Mouse (Mus musculus) embryo, embryonic 10.5 days (tissue): Measurements from ENCODE around the gene Scyl2.
"Not testable (repeated sequence)": the region's sequence is repeated elsewhere in the genome, so short reads cannot be mapped to it uniquely, and the experiment has no call there.

Experiments
- DNase-seq: peaks from one replicate; pipeline ENCODE4 v3.0.0-alpha.2; 2015; ENCODE audit warnings: low spot score

The Scyl2 gene

DNA sequence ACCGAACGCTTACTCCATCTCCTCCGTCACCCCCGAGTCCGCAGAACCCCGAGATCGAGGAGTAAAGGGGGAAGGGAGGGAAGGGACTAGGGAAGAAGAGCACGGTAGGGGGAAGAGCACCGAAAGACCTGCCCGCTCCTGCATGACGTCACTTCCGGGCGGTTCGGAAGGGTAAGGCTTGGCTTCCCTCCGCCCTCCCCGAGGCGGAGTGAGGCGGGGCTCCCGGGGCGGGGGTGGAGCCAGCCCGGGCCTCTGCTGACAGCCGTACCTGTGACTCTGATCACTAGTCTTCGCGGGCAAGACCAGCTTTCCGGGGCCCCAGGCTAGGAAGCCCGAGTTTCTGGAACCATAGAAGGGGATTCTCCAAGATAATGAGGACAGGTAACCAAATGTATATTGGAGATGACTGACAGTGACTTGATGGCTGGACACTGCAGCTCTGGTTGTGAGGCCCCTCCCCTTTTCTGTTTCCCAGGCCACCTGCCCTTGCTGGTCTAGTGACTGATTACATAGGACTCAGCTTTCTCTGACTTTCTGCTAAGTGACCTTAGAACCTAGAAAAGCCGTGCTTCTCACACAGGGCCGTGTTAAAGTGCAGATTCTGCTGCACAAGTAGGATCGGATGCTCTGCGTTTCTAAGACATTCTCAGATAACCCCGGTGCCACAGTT, at the start of gene Scyl2:
Gene Scyl2 (minus strand): TSS at position 147 of the 670 bp plus-strand sequence.
- DNase-seq: peak; percentile 95

DNA sequence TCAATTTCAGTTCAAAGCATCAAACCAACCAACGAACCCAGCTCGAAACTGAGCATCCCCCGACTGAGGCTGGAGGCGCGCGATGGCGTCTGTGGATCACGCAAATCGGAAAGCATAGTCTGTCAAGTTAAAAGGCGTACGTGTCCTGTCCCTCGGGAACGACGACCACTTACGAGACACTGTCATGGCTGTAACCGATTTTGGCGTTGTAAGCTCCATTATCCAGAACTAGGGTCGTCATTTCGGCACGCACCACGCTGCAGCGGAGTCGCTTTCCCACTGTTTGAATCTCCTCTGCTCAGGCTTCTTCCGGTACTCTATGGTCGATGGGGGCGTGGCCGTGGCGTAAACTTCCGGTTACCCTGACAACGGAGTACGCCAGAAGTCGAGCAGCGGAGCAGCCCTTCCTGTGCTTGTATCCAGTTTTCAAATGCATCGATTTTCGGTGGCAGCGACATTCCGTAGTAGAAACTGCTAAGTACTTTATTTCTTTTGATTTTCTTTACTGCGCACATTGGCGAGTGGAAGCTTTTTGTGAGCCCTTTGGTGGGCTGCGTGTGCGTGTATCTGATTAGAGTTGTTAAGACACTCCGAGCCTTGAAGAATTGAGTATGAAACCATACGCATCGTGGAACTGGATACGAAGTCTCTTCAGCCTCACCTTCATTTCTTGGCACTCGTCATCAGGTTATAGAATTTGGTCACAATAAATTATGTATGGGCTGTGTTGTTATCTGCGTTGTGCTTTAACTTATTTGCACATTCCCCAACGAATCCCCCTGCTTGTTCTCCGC, 46.1 kb upstream of the Scyl2 start, which contains the start of gene Actr6:
Gene Actr6 (minus strand): TSS at position 295 of the 794 bp plus-strand sequence.
- DNase-seq: peak; percentile 98

DNA sequence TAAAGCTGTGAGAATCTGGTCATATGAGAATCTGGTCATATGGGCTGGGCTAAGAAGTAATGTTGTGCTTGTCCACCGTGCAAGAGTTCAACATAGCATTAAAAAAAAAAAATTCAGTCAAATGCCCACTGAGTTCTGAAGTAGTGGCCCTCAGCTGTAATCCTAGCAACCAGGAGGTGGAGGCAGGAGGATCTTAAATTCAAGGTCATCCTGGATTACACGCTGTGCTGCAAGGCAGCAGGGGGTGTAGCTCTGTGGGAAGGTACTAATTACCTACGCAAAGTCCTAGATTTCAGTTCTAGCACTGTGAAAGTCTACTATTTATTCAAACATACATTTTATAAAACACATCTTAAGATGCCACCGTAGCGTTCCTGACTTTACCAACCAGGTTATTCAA, 45.3 kb upstream of the Scyl2 start:
- DNase-seq: no peak

DNA sequence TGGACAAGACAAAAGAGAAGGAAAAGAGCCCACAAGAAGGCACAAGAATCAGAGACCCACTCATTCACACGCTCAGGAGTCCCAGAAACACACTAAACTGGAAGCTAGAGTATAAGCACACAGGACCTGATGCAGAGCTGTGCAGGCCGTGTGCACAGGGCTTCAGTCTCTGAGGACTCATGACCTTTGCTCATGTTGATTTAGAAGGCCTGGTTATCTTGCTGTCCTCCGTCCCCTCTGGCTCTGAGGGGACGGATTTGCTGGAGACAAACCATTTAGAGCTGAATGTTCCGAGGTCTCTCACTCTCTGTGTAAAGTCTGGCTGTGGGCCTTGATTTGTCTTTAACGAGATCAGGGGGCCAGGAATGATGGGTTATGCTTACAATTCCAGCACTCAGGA, 44.3 kb upstream of the Scyl2 start:
- no peak for DNase-seq

DNA sequence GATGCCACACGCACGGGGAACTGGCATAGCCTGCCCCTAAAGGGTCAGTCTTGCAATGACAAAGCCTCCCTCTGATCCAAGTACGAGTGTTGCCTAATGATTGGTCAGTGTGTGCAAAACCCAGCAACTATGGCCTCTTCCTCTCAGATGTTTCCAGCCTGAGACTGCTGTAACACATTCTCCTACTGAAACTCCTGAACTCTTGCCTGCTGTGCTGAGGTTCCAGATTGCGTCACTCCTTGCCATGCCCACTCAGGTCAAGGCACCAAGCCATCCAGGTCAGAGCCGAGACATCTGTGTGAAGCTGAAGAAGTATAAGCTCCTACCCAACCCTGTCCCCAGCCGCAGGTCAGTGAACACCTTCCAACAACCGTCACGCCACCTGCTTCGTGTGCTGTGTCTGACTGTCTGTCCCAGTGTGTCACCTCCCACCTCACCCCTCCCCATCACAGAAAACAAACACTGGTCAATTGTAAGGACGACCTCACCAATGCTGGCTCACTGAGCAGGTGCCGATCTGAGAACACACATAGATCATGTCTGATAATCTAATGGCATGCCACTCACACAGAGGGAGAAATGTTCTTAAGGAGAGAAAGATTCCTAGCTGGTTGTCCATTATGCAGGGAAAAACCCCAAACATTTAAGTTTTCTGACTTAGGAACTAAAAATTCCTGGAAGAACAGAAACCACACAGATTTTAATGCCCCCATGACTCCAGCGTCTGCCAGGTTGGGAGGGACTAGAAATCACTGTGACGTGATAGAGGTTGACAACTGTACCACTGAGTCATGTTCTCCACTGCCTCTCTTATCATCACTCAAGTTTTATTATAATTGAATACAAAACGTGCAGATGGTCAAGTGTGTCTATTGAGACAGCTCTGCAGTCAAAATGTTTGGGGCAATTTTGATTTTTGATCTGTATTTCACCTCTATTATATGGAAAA, 36.4 kb upstream of the Scyl2 start:
- DNase-seq: no peak

DNA sequence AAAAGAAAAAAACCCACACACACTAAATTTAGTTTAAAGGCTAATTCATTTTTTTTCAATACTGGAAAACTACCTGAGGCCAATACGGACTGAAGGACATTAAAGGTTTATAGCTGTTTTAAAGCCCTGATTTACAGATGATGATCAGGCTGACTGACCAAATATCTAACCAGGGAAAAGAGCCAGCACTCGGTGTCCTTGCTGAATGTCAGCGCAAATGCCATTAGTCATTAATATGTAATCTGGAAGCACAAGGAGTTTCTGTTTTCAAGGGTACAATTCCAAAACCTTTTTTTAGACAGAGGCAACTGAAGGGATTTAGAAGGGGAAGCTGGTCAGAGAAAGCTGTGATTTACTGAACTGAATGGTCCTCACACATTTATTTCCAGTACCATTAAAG, 34.7 kb upstream of the Scyl2 start:
- no peak for DNase-seq

DNA sequence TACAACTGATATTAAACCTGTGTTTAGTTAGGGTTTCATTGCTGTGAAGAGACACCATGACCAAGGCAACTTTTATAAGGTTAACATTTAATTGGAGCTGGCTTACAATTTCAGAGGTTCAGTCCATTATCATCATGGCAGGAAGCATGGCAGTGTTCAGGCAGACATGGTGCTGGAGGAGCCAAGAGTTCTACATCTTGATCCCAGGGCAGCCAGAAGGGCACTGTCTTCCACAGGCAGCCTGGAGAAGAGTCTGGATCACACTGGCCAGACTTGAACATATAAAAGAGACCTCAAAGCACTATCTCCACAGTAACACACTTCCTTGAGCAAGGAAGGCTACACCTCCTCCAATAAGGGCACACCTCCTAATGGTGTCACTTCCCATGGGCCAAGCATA, 34.2 kb upstream of the Scyl2 start:
- DNase-seq: no peak

DNA sequence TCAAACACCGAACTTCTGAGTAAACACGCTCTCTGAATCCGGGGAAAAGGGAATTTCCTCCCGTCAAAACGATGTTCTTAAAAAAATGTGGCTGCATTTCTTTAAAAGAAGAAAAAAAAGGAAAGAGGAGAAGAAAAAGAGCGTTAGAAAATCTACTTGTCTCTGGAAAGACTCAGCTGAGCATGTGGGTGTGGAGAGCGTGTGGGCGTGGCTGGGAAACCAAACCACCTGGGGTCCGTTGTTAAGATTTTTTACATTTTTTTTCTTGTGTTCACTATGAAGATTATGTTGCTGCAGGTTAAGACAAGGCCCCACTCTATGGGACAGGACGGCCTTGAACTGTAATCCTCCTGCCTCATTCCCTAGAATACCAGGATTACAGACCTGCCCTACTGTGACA, 28.8 kb upstream of the Scyl2 start:
- no peak for DNase-seq

DNA sequence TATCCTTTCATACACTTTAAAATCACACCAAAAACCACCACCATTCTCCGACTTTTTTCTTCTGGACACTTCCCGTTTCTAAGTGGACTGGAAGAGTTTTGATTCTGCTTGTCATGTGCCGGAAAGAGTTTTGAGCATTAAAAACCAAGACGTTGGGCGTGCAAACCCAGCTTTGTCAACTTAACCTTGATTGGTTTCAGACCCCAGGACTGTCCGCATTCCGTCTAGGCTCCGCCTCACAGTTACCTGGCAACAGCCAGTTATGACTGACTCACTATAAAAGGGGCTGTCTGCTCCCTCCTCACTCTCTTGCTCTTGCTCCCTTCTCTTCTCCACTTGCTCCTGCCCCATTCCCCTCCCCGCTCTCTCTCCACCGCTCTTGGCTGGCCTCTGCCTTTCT, 22.6 kb upstream of the Scyl2 start:
- peak; percentile 40 for DNase-seq

DNA sequence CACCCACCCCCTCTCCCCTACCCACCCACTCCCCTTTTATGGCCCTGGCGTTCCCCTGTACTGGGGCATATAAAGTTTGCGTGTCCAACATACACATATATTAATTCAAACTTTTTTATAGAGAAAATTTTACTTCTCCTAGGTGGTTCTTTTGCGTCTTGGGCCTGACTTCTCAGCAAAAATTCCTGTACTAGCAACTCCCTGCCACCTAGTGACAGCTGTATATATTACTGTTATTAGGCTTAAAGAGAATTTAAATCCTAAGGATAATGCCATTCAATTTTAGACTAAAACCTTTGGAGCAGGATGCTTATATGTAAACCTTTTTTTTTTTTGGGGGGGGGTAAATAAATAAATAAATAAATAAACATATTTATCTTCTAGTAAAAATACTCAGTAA, 21.3 kb upstream of the Scyl2 start:
- DNase-seq: no peak

DNA sequence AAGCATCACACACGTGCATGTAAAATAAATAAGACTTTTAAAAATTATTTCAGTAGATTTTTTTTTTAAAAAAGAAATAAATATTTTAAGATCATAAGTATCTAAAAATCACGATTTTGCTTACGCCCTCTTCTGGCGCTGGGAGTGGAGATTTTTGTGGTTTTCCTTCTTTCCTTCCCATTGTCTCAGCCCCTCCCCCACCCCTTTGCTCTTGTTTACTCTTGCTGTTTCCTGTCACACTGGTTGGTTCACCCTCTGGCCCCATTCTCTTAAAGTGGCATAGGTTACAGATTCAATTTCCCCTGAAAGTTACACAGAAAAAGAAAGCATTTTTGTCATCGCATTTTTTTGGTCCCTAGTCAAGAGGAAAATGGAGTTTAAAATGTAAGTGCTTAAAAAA, 17.0 kb upstream of the Scyl2 start:
- peak; percentile 45 for DNase-seq

DNA sequence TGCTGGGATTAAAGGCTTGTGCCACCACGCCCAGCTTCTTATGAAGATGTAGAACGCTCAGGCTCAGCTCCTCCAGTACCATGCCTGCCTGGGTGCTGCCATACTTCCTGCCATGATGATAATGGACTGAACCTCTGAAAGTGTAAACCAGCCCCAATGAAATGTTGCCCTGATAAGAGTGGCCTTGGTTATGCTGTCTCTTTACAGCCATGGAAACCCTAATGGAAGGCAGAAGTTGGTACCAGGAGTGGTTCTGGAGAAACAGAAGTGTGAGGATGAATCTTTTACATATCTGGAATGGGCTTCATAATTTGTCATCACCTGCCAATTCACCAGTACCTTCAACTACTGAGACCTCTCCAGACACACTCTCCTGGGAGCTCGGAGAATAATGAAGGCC, 11.9 kb upstream of the Scyl2 start:
- no peak for DNase-seq

DNA sequence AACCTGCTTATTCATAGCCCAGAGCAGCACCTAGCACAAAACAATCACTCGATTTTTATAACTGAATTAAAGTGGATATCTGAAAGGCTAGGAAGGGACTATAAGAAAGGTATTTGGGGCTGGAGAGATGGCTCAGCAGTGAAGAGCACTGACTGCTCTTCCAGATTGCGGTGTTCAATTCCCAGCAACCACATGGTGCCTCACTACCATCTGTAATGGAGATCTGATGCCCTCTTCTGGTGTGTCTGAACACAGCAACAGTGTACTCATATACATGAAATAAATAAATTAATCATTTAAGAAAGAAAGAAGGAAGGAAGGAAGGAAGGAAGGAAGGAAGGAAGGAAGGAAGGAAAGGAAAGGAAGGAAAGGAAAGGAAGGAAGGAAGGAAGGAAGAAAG, 10.2 kb upstream of the Scyl2 start:
- not testable (repeated sequence) for DNase-seq

DNA sequence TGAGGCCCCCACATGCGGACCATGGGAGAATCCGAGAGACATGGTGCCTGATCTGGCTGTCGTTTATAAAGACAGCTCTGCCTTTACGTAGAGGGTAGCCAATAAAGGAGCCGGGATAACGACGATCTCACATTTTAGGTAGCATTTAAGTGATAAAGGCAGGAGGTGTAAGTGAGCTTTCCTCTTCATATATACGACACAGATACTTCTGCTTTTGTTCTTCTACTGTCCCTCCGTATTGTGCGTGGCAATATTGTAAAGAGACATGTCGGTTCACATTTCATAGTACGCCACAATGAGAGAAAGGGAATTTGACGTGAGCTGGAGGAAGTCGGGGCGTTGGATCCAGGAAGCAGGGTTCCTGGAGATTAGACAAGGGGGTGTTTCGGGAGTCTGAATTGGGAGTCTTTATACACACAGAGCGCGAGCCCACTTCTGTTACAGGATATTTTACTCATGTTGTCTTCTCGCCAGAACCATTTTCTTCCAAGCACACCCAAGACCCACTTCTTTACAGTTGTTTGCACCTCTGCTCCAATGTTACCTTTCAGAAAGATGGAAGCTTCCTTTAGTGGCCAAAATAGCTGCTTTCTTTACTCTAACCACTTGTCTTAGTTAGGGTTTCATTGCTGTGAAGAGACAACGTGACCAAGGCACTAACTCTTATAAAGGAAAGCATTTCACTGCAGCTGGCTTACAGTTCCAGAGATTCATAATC, 9.3 kb upstream of the Scyl2 start:
- DNase-seq: no peak

DNA sequence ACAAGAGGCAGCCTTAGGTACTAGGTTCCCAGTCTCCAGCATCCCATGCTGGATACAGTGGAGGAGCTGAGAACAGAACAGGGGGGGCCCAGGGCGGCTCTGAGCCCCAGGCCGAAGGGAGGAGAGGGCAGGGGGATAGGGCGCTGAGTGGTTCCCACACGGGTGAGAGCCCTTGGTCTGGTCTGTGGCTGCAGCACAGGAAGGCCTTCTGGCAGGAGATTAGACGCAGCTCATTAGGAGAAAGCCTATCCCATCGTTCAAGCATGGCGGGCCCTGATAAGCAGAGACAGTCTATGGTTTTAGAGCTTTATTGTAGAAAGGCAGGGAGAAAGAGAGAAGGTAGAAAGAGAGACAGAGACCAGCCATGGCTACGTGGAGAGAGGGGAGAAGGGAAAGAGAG, 3.9 kb upstream of the Scyl2 start:
- DNase-seq: no peak

DNA sequence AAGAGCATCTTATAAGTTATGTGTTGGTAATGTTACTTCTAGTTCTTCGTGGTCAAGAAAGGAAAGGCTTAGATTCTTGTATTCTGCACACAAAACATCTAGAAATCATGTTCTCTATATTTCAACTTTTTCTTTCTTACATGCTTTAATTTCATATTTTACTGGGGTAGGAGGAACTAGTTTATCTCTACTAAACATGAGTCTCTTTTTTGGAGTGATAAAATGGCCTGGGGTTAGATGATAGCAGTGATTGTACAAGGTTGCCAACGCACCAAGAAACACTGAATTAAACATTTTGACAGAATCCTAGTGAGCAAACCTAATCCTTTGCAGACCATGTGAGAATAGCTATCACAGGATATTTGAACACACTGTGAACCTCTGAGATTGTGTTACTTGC, 1.4 kb upstream of the Scyl2 start:
- no peak for DNase-seq

DNA sequence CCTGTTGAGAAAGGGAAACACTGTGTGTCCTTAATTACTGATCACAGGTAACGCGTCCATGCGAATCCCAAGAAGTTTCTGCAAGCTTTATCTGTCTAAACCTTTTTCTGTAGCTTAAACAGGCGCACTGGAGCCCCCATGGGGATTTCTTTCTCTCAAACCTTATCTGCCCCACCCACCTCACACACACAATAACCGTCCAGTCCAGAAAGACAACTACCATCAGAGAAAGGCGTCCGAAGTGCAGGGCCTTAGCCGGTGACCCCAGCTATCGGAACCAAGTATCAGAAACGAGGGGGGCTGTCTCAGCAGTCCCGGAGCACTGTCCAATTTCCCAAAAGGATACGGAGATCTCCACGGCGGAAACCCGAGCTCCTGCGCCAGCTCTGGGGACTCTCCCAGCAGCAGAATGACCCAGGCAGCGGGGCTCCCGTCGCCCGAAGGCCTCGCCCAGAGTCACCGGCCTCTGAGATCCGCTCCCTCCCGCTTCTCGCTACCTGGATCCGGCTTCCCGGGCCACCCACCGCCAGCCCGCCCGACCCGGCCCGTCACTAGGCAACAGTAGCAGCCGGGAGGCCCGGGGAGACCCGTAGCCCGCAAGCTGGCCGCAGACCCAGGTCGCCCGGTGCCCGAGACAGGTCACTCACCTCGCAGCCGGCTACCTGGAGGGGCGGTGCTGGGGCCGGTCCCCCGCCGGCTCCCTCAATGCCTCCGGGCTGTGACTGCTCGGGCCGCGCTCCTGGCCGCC, 520 bp downstream of the Scyl2 start:
- peak; percentile 21 for DNase-seq

DNA sequence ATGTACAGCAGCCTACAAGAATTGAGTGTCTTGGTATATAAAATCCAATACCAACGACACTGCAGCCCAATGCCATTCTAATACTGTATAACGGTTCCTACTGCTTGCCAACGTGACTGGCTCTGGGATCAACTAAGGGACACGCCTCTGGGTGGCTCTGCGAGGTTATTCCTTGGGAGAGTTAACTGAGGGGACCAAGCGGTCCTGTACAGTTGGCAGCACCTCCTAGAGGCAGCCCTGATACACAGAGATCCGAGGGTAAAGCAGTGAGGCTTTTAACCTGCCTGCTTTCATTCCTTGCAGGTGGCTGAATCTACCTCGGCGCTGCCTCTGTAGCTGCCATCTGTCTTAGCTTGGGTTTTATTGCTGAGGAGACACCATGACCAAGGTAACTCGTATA, 3.1 kb downstream of the Scyl2 start:
- DNase-seq: no peak

DNA sequence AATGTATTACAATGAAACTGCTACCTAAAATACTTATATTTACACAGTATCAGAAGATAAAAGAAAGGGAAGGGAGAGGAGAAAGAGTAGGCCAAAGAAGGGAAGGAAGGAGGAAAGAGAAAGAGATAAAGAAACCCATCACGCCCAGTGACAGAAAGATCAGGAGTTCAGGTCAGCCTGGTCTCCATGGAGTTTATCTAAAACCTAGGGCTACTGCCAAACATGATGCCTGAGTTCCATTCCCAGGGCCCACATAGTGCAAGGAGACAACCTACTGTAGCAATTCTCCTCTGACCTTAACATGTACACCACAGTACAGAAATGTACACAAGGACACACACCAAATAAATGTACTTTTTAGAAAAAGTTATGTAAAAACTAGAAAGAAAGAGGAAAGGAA, 3.9 kb downstream of the Scyl2 start:
- DNase-seq: no peak

DNA sequence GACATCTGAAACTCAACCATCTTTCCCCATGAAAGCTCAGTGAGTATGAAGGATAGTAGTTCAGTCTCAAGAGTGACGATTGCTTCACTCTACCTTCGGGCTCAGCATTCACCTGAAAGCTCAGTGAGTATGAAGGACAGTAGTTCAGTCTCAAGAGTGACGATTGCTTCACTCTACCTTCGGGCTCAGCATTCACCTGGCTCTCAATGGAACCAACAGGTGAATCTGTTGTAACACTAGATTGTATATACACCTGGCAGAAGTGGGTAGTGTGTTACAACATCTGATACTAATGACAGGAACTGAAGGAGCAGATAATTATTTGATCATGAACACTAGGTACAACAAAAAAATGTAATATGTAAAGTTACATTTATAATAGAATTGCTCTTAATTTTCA, 4.4 kb downstream of the Scyl2 start:
- no peak for DNase-seq

DNA sequence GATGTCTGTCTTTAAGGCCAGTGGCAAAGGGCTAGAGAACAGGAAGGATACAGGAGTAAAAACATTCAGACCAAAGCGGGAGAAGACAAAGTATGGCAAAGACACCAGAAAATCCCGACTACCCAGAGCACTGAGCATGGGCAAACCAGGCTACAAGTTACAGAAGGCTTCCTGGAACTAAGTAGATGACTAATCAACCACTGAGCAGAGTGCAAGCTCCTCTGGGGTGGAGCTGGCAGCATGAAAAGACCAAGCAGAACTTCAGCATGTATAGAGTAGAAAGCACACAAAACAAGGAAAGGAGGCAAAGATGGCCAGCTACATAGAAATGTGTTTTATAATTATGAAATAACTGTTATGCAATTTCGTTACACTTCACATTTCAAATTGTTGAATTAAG, 5.6 kb downstream of the Scyl2 start:
- no peak for DNase-seq
